Mouse (Mus musculus) heart, postnatal 0 days (tissue): ENCODE measurements at regions not wholly inside any gene's neighbourhood (a gene's known extent, or its start where the extent isn't known, plus 50 kb on each side); places are given as distances from the start of the nearest gene placed in this dataset.
"Not testable (repeated sequence)": the region's sequence is repeated elsewhere in the genome, so short reads cannot be mapped to it uniquely, and the experiment has no call there.

Source experiments
- ATAC-seq: fragments of 200-750 bp; cut with Nextera tagmentation; 2 replicates; pipeline ENCODE4 v1.8.0; 2017; ENCODE audit warnings: low read depth, moderate number of reproducible peaks, moderate library complexity; ENCODE audit not compliant: insufficient read depth
- DNase-seq: peaks from one replicate; pipeline ENCODE4 v3.0.0-alpha.2; 2016; ENCODE audit warnings: low spot score
- H3K27ac ChIP-seq: fragments of 300-500 bp; sonication (generic); 2 replicates; pipeline ENCODE4 v1.5.1; 2014; ENCODE audit warnings: low read depth, mild to moderate bottlenecking
- H3K27me3 ChIP-seq: fragments of 300-500 bp; sonication (generic); 2 replicates; pipeline ENCODE4 v1.6.1; 2014; ENCODE audit warnings: low read length, mixed read lengths; ENCODE audit not compliant: control insufficient read depth, insufficient read depth
- H3K36me3 ChIP-seq: fragments of 300-500 bp; sonication (generic); replicated peaks from 2 replicates; pipeline ENCODE4 v1.6.1; 2014; ENCODE audit warnings: low read length, mixed read lengths; ENCODE audit not compliant: control insufficient read depth, insufficient read depth
- H3K4me1 ChIP-seq: fragments of 300-500 bp; sonication (generic); 2 replicates; pipeline ENCODE4 v1.6.1; 2014; ENCODE audit warnings: antibody characterized with exemption; ENCODE audit not compliant: control insufficient read depth, insufficient read depth
- H3K4me2 ChIP-seq: fragments of 300-500 bp; sonication (generic); 2 replicates; pipeline ENCODE4 v1.6.1; 2014; ENCODE audit warnings: low read depth, mild to moderate bottlenecking, low read length, moderate library complexity
- H3K4me3 ChIP-seq: fragments of 300-500 bp; sonication (generic); 2 replicates; pipeline ENCODE4 v1.5.1; 2014; ENCODE audit warnings: low read depth, low read length
- H3K9ac ChIP-seq: fragments of 300-500 bp; sonication (generic); replicated peaks from 2 replicates; pipeline ENCODE4 v1.6.1; 2014; ENCODE audit warnings: low read depth, low read length, mixed read lengths
- H3K9me3 ChIP-seq: fragments of 300-500 bp; sonication (generic); replicated peaks from 2 replicates; pipeline ENCODE4 v1.6.1; 2016; ENCODE audit warnings: low read length; ENCODE audit not compliant: control insufficient read depth
- CTCF ChIP-seq: IDR thresholded peaks from 2 replicates; pipeline ENCODE4 v1.5.1; 2016; ENCODE audit warnings: antibody characterized with exemption, control low read depth, low read depth
- EP300 ChIP-seq: IDR thresholded peaks from 2 replicates; pipeline ENCODE4 v1.6.1; 2016; ENCODE audit warnings: antibody characterized with exemption, low read depth
- WGBS: fragments of 180-500 bp; shearing (Covaris S2); extraction: QIAGEN DNeasy Blood & Tissue Kit; methylation state at CpG from one replicate; pipeline ENCODE4 v1.1.7; 2014; 5-methylcytosine and 5-hydroxymethylcytosine counted together

GRCm38 (mm10) chr14:114485781-114486180, 606.2 kb upstream of the Gpc5 start:
- 75% methylated on average over 4 of the region's 4 CpGs for WGBS
- Histone ChIP-seq H3K4me2 (no peak overlapping the region), H3K27ac (no peak overlapping the region), H3K9ac (no peak overlapping the region), H3K36me3 (no peaks in the 10 kb centered on the region), H3K4me3 (no peak overlapping the region), H3K4me1 (no peaks in the 10 kb centered on the region), H3K27me3 (no peaks in the 10 kb centered on the region), H3K9me3 (no peaks in the 10 kb centered on the region)
- DNase-seq: no peak
- TF ChIP-seq EP300 (no peak), CTCF (no peak)
- no peak for ATAC-seq

GRCm38 (mm10) chr14:114493371-114493770, 598.6 kb upstream of the Gpc5 start:
- not testable (repeated sequence) for H3K9me3 ChIP-seq, H3K4me1 ChIP-seq, DNase-seq, H3K4me3 ChIP-seq, H3K9ac ChIP-seq, H3K36me3 ChIP-seq, H3K4me2 ChIP-seq, H3K27ac ChIP-seq, H3K27me3 ChIP-seq, ATAC-seq
- 85% methylated on average over 3 of the region's 3 CpGs for WGBS

- Histone ChIP-seq H3K36me3 (no peaks in the 10 kb centered on the region), H3K9me3 (no peaks in the 10 kb centered on the region), H3K4me1 (no peaks in the 10 kb centered on the region), H3K27me3 (no peaks in the 10 kb centered on the region), H3K9ac (no peak overlapping the region), H3K4me3 (no peak overlapping the region), H3K4me2 (no peak overlapping the region), H3K27ac (no peak overlapping the region)
- DNase-seq (no peak), ATAC-seq (no peak)
- TF ChIP-seq CTCF (no peak), EP300 (no peak)
These were observed 587.0 kb upstream of the Gpc5 start for GRCm38 (mm10) chr14:114504976-114505375.

GRCm38 (mm10) chr14:114547910-114548680, 543.9 kb upstream of the Gpc5 start:
- H3K4me3 ChIP-seq: no peak overlapping the region
- H3K4me2 ChIP-seq: no peak overlapping the region
- WGBS: 72% methylated on average over 4 of the region's 4 CpGs
- H3K27ac ChIP-seq: no peak overlapping the region
- no peaks in the 10 kb centered on the region for H3K27me3 ChIP-seq
- TF ChIP-seq EP300 (no peak), CTCF (no peak)
- ATAC-seq (no peak), DNase-seq (no peak)
- H3K9me3 ChIP-seq: no peaks in the 10 kb centered on the region
- no peaks in the 10 kb centered on the region for H3K4me1 ChIP-seq
- H3K9ac ChIP-seq: no peak overlapping the region
- H3K36me3 ChIP-seq: no peaks in the 10 kb centered on the region

GRCm38 (mm10) chr14:114549101-114549500, 542.9 kb upstream of the Gpc5 start:
- no peak for TF ChIP-seq CTCF
- TF ChIP-seq EP300: no peak
- Histone ChIP-seq H3K4me3 (no peak overlapping the region), H3K9me3 (no peaks in the 10 kb centered on the region), H3K27ac (no peak overlapping the region), H3K4me2 (no peak overlapping the region), H3K4me1 (no peaks in the 10 kb centered on the region), H3K9ac (no peak overlapping the region), H3K27me3 (no peaks in the 10 kb centered on the region), H3K36me3 (no peaks in the 10 kb centered on the region)
- ATAC-seq (no peak), DNase-seq (no peak)
- 66% methylated on average over 1 of the region's 1 CpGs for WGBS

- Histone ChIP-seq H3K27ac (no peak overlapping the region), H3K4me2 (no peak overlapping the region), H3K27me3 (no peaks in the 10 kb centered on the region), H3K36me3 (no peaks in the 10 kb centered on the region), H3K9me3 (no peaks in the 10 kb centered on the region), H3K4me3 (no peak overlapping the region), H3K4me1 (no peaks in the 10 kb centered on the region), H3K9ac (no peak overlapping the region)
- DNase-seq (no peak), ATAC-seq (no peak)
- 46% methylated on average over 4 of the region's 4 CpGs for WGBS
- TF ChIP-seq EP300: no peak
- TF ChIP-seq CTCF: no peak
These were observed 525.5 kb upstream of the Gpc5 start for GRCm38 (mm10) chr14:114566411-114567030.
